Mouse (Mus musculus): ENCODE measurements at regions not wholly inside any gene's neighbourhood (a gene's known extent, or its start where the extent isn't known, plus 50 kb on each side); places are given as distances from the start of the nearest gene placed in this dataset.

DNA sequence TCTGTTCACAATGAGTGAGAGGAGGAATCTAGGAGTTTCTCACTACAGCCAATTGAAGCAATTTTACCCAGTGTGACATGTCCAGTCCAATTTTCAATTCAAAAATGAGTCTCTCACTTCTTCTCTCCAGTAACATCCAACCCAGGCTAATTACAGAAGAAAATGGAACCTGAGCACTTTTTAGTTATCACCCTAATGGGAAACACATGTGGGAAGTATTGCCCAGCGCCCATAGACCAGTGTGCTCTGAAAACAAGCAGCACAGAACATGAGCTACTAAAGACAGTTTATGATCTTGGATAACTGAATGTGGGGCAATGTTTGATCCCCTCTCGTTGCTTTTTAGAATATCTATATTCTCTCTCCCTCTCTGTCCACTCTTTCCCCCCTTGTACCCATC is 70.5 kb upstream of the Efemp1 start:
- Histone ChIP-seq H3K27ac (ENCODE audit: low read length) (no peak overlapping the region), H3K9ac (replicated peaks; ENCODE audit: low read depth, low read length) (no peak overlapping the region), H3K4me2 (replicated peaks; ENCODE audit: low read depth, low read length) (no peak overlapping the region), H3K27me3 (ENCODE audit: control insufficient read depth, insufficient read depth, low read length) (no peaks in the 10 kb centered on the region), H3K4me1 (ENCODE audit: control insufficient read depth, insufficient read depth, low read length) (no peaks in the 10 kb centered on the region), H3K9me3 (ENCODE audit: control insufficient read depth, low read depth, low read length) (no peaks in the 10 kb centered on the region), H3K4me3 (ENCODE audit: low read depth, low read length) (no peak overlapping the region), H3K36me3 (ENCODE audit: control insufficient read depth, insufficient read depth, low read length) (no peaks in the 10 kb centered on the region)
- 71% methylated on average over 2 of the region's 2 CpGs for WGBS
- ATAC-seq (ENCODE audit: insufficient number of reproducible peaks, insufficient read depth, low FRiP score, low read depth), result no peak

DNA sequence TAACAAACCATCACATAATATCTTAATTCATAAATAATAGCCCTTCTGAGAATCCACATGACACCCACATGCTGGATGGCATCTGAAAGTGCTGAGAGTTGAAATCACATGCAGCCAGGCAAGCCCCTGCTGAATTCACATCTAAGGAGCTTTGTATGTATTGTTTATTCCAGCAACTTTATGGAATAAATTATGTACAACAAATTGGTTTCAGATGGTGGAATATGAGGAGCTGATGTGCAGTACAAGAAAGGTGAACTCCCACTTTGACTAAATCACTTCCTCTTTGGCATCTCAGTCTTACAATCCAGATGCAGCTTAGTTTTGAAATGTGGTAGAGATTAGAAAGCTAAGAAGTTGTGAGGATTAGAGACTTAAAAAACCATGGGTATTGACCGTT is 82.2 kb upstream of the Efemp1 start:
- H3K4me3 ChIP-seq (ENCODE audit: low read depth, low read length), result no peak overlapping the region
- no peaks in the 10 kb centered on the region for H3K4me1 ChIP-seq (ENCODE audit: control insufficient read depth, insufficient read depth, low read length)
- 68% methylated on average over 1 of the region's 1 CpGs for WGBS
- ATAC-seq (ENCODE audit: insufficient number of reproducible peaks, insufficient read depth, low FRiP score, low read depth), result no peak
- no peaks in the 10 kb centered on the region for H3K27me3 ChIP-seq (ENCODE audit: control insufficient read depth, insufficient read depth, low read length)
- H3K36me3 ChIP-seq (ENCODE audit: control insufficient read depth, insufficient read depth, low read length), result no peaks in the 10 kb centered on the region
- no peak overlapping the region for H3K27ac ChIP-seq (ENCODE audit: low read length)
- no peak overlapping the region for H3K4me2 ChIP-seq (replicated peaks; ENCODE audit: low read depth, low read length)
- H3K9me3 ChIP-seq (ENCODE audit: control insufficient read depth, low read depth, low read length), result no peaks in the 10 kb centered on the region
- no peak overlapping the region for H3K9ac ChIP-seq (replicated peaks; ENCODE audit: low read depth, low read length)

DNA sequence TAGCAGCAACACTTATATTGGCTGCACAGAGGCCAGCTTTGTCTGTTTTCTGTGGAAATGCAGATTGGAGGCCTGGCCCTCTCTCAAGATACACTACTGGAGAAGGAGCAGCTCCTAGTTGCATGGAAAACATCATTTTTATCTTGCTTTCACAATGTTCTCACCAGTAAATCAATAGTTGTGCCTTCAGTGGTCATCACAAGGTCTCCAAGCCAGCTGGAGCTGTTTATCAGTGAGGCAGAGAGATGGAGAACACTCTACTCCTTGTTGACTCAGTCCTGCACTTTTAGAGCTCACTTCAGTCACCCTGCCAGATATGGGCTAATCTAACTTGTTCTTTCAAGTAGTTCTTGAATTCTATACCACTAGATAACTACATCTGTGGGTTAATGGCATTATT is 92.3 kb upstream of the Efemp1 start:
- H3K27me3 ChIP-seq (ENCODE audit: control insufficient read depth, insufficient read depth, low read length), result no peaks in the 10 kb centered on the region
- H3K4me3 ChIP-seq (ENCODE audit: low read depth, low read length), result no peak overlapping the region
- H3K27ac ChIP-seq (ENCODE audit: low read length), result no peak overlapping the region
- H3K9me3 ChIP-seq (ENCODE audit: control insufficient read depth, low read depth, low read length), result no peaks in the 10 kb centered on the region
- ATAC-seq (ENCODE audit: insufficient number of reproducible peaks, insufficient read depth, low FRiP score, low read depth), result no peak
- H3K4me1 ChIP-seq (ENCODE audit: control insufficient read depth, insufficient read depth, low read length), result no peaks in the 10 kb centered on the region
- H3K9ac ChIP-seq (replicated peaks; ENCODE audit: low read depth, low read length), result no peak overlapping the region
- no peak overlapping the region for H3K4me2 ChIP-seq (replicated peaks; ENCODE audit: low read depth, low read length)
- no peaks in the 10 kb centered on the region for H3K36me3 ChIP-seq (ENCODE audit: control insufficient read depth, insufficient read depth, low read length)

DNA sequence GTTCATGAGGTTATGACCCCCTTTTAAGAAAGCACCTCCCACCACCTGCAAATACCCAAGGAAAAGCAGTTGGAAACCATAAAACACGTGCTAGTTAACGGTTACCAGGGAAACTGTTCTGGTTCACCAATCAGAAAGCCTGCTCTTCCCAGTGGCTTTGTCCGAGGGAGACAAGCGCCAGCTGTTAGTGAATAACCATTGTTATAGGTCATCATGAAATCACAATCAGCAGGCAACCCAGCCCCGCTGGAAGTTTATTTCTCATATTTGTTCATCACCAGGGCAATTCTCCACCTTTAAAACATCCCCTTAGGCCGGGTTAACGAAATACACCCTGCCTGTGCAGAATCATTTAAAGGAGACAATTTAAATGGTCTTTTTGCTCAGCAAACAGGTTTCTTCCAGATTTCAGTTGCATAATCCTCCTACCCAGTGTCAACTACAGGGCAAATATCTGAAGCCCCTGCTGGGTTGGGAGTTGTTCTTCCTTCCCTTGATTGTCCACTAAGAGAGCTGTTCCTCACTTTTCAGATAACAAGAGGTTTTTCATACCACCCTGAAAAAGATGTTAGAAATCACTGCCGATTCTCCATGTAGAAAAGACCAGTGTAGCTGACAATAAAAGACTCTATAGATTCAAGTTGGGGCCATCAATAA is 117.9 kb upstream of the Efemp1 start:
- H3K4me1 ChIP-seq (ENCODE audit: control insufficient read depth, insufficient read depth, low read length), result peaks cover 4% of the 10 kb centered on the region; the same call in 1 of the 2 replicates
- no peak overlapping the region; the same call in 1 of the 2 replicates for H3K4me2 ChIP-seq (replicated peaks; ENCODE audit: low read depth, low read length)
- no peaks in the 10 kb centered on the region for H3K27me3 ChIP-seq (ENCODE audit: control insufficient read depth, insufficient read depth, low read length)
- H3K27ac ChIP-seq (ENCODE audit: low read length), result no peak overlapping the region
- H3K4me3 ChIP-seq (ENCODE audit: low read depth, low read length), result no peak overlapping the region
- peak; percentile 56; the same call in 1 of the 2 replicates for ATAC-seq (ENCODE audit: insufficient number of reproducible peaks, insufficient read depth, low FRiP score, low read depth)
- no peaks in the 10 kb centered on the region for H3K9me3 ChIP-seq (ENCODE audit: control insufficient read depth, low read depth, low read length)
- H3K36me3 ChIP-seq (ENCODE audit: control insufficient read depth, insufficient read depth, low read length), result no peaks in the 10 kb centered on the region
- H3K9ac ChIP-seq (replicated peaks; ENCODE audit: low read depth, low read length), result no peak overlapping the region
- WGBS, result 14% methylated on average over 8 of the region's 8 CpGs

DNA sequence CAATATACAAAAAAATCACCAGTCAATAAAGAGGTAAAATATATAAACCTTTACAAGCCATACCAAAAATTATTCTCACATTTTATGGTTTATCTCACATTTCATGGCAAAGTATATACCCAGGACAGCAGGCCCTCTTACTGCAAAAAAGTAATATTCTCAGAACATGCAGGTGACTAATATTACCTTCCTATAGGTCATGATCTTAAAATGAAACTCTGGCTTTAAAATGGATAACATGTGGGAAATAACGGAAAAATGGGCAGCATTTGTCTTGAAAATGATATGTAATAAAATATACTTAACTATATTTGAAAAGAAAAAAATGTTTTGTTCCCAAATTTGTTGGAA is 118.4 kb upstream of the Efemp1 start:
- no peaks in the 10 kb centered on the region for H3K36me3 ChIP-seq (ENCODE audit: control insufficient read depth, insufficient read depth, low read length)
- H3K27me3 ChIP-seq (ENCODE audit: control insufficient read depth, insufficient read depth, low read length), result no peaks in the 10 kb centered on the region
- H3K9me3 ChIP-seq (ENCODE audit: control insufficient read depth, low read depth, low read length), result no peaks in the 10 kb centered on the region
- no peak overlapping the region for H3K27ac ChIP-seq (ENCODE audit: low read length)
- WGBS, result 45% methylated on average over 1 of the region's 1 CpGs
- ATAC-seq (ENCODE audit: insufficient number of reproducible peaks, insufficient read depth, low FRiP score, low read depth), result no peak
- no peak overlapping the region for H3K9ac ChIP-seq (replicated peaks; ENCODE audit: low read depth, low read length)
- no peak overlapping the region for H3K4me3 ChIP-seq (ENCODE audit: low read depth, low read length)
- H3K4me1 ChIP-seq (ENCODE audit: control insufficient read depth, insufficient read depth, low read length), result peaks cover 4% of the 10 kb centered on the region; the same call in 1 of the 2 replicates
- H3K4me2 ChIP-seq (replicated peaks; ENCODE audit: low read depth, low read length), result no peak overlapping the region

DNA sequence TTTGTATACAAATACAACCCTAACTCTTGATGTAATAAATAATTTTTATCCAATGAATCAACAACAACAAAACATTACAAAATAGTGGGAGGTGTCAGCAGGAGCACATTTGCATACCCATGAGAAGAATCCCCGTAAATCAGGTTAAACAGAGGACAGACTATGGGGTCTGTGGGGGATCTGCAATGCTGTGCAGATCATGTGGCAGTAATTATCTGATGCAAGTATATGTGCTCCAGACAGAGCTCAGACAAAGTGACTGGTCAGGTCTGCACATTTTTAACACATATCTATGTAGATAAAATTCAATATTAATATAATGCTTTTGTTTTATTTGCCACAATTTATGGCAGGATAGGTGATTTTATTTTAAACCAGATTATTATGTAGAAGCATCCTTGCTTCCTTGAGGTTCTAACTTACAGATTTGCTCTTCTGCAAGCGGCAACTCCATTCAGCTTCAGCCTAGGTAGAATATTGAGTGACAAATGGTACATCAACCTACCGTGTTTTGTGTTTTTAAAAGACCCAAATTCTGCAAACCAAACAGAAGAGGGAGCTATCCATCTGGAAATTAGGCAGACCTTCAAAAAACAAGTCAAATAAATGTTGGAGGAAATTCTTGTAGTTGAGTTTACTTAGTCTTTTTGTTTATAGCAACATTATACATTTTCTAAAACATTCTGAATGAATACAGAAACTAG is 119.0 kb upstream of the Efemp1 start:
- H3K9me3 ChIP-seq (ENCODE audit: control insufficient read depth, low read depth, low read length), result no peaks in the 10 kb centered on the region
- H3K4me3 ChIP-seq (ENCODE audit: low read depth, low read length), result no peak overlapping the region
- no peak overlapping the region for H3K4me2 ChIP-seq (replicated peaks; ENCODE audit: low read depth, low read length)
- no peak overlapping the region for H3K9ac ChIP-seq (replicated peaks; ENCODE audit: low read depth, low read length)
- H3K27me3 ChIP-seq (ENCODE audit: control insufficient read depth, insufficient read depth, low read length), result no peaks in the 10 kb centered on the region
- 56% methylated on average over 3 of the region's 3 CpGs for WGBS
- H3K4me1 ChIP-seq (ENCODE audit: control insufficient read depth, insufficient read depth, low read length), result peaks cover 4% of the 10 kb centered on the region; the same call in 1 of the 2 replicates
- no peaks in the 10 kb centered on the region for H3K36me3 ChIP-seq (ENCODE audit: control insufficient read depth, insufficient read depth, low read length)
- no peak overlapping the region for H3K27ac ChIP-seq (ENCODE audit: low read length)
- no peak for ATAC-seq (ENCODE audit: insufficient number of reproducible peaks, insufficient read depth, low FRiP score, low read depth)

DNA sequence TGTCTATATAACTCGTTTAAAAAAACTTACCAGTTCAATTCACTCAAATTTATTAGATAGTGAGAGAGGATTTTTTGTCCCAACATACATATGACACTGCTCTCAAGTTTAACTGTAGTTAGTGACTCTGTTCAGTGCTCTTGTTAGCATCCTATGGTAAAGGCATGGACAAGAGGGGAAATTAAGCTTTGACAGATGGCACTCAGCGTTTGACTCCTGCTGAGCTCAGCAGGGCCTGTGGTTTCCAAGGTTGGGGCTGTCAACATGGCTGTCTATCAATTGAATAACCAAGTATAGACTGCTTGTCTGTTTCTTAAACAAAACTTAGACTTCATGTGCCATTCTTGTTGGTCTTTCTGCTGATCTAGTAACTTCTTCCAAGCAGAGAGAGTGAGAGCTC is 122.9 kb upstream of the Efemp1 start:
- H3K27ac ChIP-seq (ENCODE audit: low read length), result no peak overlapping the region
- H3K27me3 ChIP-seq (ENCODE audit: control insufficient read depth, insufficient read depth, low read length), result no peaks in the 10 kb centered on the region
- 56% methylated on average over 2 of the region's 2 CpGs for WGBS
- H3K9me3 ChIP-seq (ENCODE audit: control insufficient read depth, low read depth, low read length), result no peaks in the 10 kb centered on the region
- no peaks in the 10 kb centered on the region for H3K36me3 ChIP-seq (ENCODE audit: control insufficient read depth, insufficient read depth, low read length)
- no peak overlapping the region for H3K4me3 ChIP-seq (ENCODE audit: low read depth, low read length)
- no peak for ATAC-seq (ENCODE audit: insufficient number of reproducible peaks, insufficient read depth, low FRiP score, low read depth)
- no peak overlapping the region for H3K4me2 ChIP-seq (replicated peaks; ENCODE audit: low read depth, low read length)
- H3K4me1 ChIP-seq (ENCODE audit: control insufficient read depth, insufficient read depth, low read length), result peaks cover 4% of the 10 kb centered on the region; the same call in 1 of the 2 replicates
- H3K9ac ChIP-seq (replicated peaks; ENCODE audit: low read depth, low read length), result no peak overlapping the region

DNA sequence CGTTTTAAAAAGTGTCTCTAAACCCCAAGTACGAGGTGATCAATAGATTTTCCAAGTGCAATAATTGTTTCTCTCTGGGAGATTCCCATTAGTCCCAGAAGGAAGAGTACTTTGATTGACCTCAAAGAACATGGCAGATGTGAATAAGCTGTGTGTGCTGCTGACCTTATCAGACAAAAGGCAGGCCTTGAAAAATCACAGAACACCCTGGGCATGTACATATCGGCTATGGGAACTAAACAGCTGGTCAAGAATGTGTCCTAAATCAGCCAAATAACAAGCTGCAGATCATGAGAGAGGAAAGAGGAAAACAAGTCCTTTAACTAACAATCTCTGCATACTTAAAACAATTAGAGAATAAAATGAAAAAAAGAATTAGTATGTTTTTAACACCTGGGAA is 125.4 kb upstream of the Ccdc85a start:
- H3K27me3 ChIP-seq (ENCODE audit: control insufficient read depth, insufficient read depth, low read length), result no peaks in the 10 kb centered on the region
- no peak overlapping the region for H3K4me3 ChIP-seq (ENCODE audit: low read depth, low read length)
- no peaks in the 10 kb centered on the region for H3K36me3 ChIP-seq (ENCODE audit: control insufficient read depth, insufficient read depth, low read length)
- no peak overlapping the region for H3K4me2 ChIP-seq (replicated peaks; ENCODE audit: low read depth, low read length)
- no peak for ATAC-seq (ENCODE audit: insufficient number of reproducible peaks, insufficient read depth, low FRiP score, low read depth)
- no peak overlapping the region for H3K9ac ChIP-seq (replicated peaks; ENCODE audit: low read depth, low read length)
- no peak overlapping the region for H3K27ac ChIP-seq (ENCODE audit: low read length)
- no peaks in the 10 kb centered on the region for H3K4me1 ChIP-seq (ENCODE audit: control insufficient read depth, insufficient read depth, low read length)
- whole genome bisulfite sequencing, result 57% methylated on average over 3 of the region's 3 CpGs
- no peaks in the 10 kb centered on the region for H3K9me3 ChIP-seq (ENCODE audit: control insufficient read depth, low read depth, low read length)

DNA sequence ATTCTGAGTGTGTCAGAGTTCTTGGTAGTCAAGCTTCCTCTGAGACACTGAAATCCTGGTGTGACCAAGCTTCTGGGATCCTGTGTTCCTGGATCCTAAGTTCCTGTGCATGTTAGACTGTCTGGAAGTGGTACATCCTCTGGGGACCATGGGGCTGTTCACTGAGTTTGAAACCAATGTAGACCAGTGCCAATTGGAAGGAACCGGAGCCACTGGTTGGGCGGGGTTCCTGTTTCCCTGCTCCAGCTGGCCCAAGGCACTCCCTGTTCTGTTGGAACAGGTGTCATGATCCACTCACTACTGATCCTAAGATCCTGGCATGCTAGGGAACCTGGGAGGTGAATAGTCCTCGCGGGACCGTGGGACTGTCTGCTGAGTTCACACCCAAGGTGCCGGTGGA is 124.3 kb upstream of the Ccdc85a start:
- H3K27me3 ChIP-seq (ENCODE audit: control insufficient read depth, insufficient read depth, low read length), result no peaks in the 10 kb centered on the region
- no peak overlapping the region for H3K4me2 ChIP-seq (replicated peaks; ENCODE audit: low read depth, low read length)
- no peak overlapping the region for H3K9ac ChIP-seq (replicated peaks; ENCODE audit: low read depth, low read length)
- no peak overlapping the region for H3K4me3 ChIP-seq (ENCODE audit: low read depth, low read length)
- WGBS, result 92% methylated on average over 6 of the region's 6 CpGs
- H3K9me3 ChIP-seq (ENCODE audit: control insufficient read depth, low read depth, low read length), result no peaks in the 10 kb centered on the region
- H3K36me3 ChIP-seq (ENCODE audit: control insufficient read depth, insufficient read depth, low read length), result no peaks in the 10 kb centered on the region
- no peak overlapping the region for H3K27ac ChIP-seq (ENCODE audit: low read length)
- H3K4me1 ChIP-seq (ENCODE audit: control insufficient read depth, insufficient read depth, low read length), result no peaks in the 10 kb centered on the region
- ATAC-seq (ENCODE audit: insufficient number of reproducible peaks, insufficient read depth, low FRiP score, low read depth), result no peak
